Mouse (Mus musculus) C2C12 (cell line): ENCODE results near the gene 1700025B11Rik.

Source experiments
- CEBPB ChIP-seq: IDR thresholded peaks from one replicate; pipeline ENCODE4 v1.6.1; 2011; ENCODE audit warnings: low read depth, mild to moderate bottlenecking, control low read depth, moderate library complexity
- CTCF ChIP-seq: IDR thresholded peaks from one replicate; pipeline ENCODE4 v1.5.1; 2011; ENCODE audit not compliant: control insufficient read depth, insufficient read depth, insufficient read length
- USF1 ChIP-seq: IDR thresholded peaks from one replicate; pipeline ENCODE4 v1.6.1; 2011; ENCODE audit warnings: low read depth, mild to moderate bottlenecking, control low read depth, moderate library complexity

DNA sequence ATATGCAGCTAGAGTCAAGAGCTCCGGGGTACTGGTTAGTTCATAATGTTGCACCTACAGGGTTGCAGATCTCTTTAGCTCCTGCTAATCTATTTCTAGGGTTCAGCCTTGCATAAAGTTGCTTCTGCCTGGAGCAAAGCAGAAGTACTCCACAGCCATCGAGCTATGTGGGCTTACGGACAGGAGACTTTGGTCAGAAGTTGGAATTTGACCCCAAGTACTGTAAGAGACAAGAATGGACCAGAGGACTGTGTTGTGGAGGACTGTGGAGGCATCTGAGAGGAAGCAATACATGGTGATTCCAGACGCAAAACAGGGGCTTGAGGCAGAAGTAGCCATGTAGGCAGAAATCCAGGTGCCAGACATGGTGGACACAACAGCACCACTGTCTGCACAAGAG is 17.6 kb upstream of the 1700025B11Rik start:
- no peak for TF ChIP-seq CTCF
- TF ChIP-seq USF1, result no peak
- no peak for TF ChIP-seq CEBPB
